Mouse (Mus musculus) limb, embryonic 14.5 days (tissue): ENCODE measurements around the gene Trem1. TPM values are rescaled to one million over a fixed set of nuclear protein-coding genes. Genes with fewer than 3 reads are reported as not detected.

Experiments
- ATAC-seq: fragments of 200-750 bp; cut with Nextera tagmentation; 2 replicates; pipeline ENCODE4 v1.8.0; 2017; ENCODE audit warnings: low read depth, moderate number of reproducible peaks, moderate TSS enrichment; ENCODE audit not compliant: low FRiP score
- DNase-seq: peaks from one replicate; pipeline ENCODE4 v3.0.0-alpha.2; 2015; ENCODE audit warnings: low spot score
- H3K27ac ChIP-seq: fragments of 300-500 bp; sonication (generic); replicated peaks from 2 replicates; pipeline ENCODE4 v1.5.1; 2014; ENCODE audit warnings: low read depth, mild to moderate bottlenecking, low read length, moderate library complexity, mixed read lengths
- H3K27me3 ChIP-seq: fragments of 300-500 bp; sonication (generic); 2 replicates; pipeline ENCODE4 v1.6.1; 2014; ENCODE audit warnings: low read length, mixed read lengths; ENCODE audit not compliant: control insufficient read depth, insufficient read depth
- H3K36me3 ChIP-seq: fragments of 300-500 bp; sonication (generic); 2 replicates; pipeline ENCODE4 v1.6.1; 2014; ENCODE audit warnings: mild to moderate bottlenecking, low read length, moderate library complexity, mixed read lengths; ENCODE audit not compliant: control insufficient read depth, insufficient read depth
- H3K4me1 ChIP-seq: fragments of 300-500 bp; sonication (generic); 2 replicates; pipeline ENCODE4 v1.6.1; 2014; ENCODE audit warnings: antibody characterized with exemption, low read length, mixed read lengths; ENCODE audit not compliant: control insufficient read depth, insufficient read depth
- H3K4me2 ChIP-seq: fragments of 300-500 bp; sonication (generic); replicated peaks from 2 replicates; pipeline ENCODE4 v1.6.1; 2014; ENCODE audit warnings: low read depth, mild to moderate bottlenecking, low read length, moderate library complexity; ENCODE audit not compliant: severe bottlenecking
- H3K4me3 ChIP-seq: fragments of 300-500 bp; sonication (generic); replicated peaks from 2 replicates; pipeline ENCODE4 v1.5.1; 2014; ENCODE audit warnings: low read length
- H3K9ac ChIP-seq: fragments of 300-500 bp; sonication (generic); 2 replicates; pipeline ENCODE4 v1.6.1; 2014; ENCODE audit warnings: mild to moderate bottlenecking, low read depth, low read length, moderate library complexity; ENCODE audit not compliant: severe bottlenecking
- H3K9me3 ChIP-seq: fragments of 300-500 bp; sonication (generic); 2 replicates; pipeline ENCODE4 v1.6.1; 2016; ENCODE audit warnings: low read length; ENCODE audit not compliant: control insufficient read depth
- POLR2A ChIP-seq: fragments of 200-500 bp; IDR thresholded peaks from 2 replicates; pipeline ENCODE4 v1.8.0; 2012; ENCODE audit warnings: inconsistent platforms, mild to moderate bottlenecking, moderate library complexity, borderline replicate concordance; ENCODE audit not compliant: insufficient read depth, insufficient read length; ENCODE audit errors: extremely low read depth
- WGBS: fragments of 180-500 bp; shearing (Covaris S2); extraction: QIAGEN DNeasy Blood & Tissue Kit; methylation state at CpG from one replicate; pipeline ENCODE4 v1.1.7; 2014; 5-methylcytosine and 5-hydroxymethylcytosine counted together
- polyA plus RNA-seq, 2 experiments: library from polyadenylated mRNA; depleted of rRNA in 1 of 2; stranded (reverse) in 1 of 2; unstranded in 1 of 2; fragments of >200 nt; fragmentation: Nextera tagmentation in 1 of 2; extraction: Ambion mirVana in 1 of 2; gene quantifications; 2 replicates each; pipeline versions ENCODE4 v1.2.1 to v1.2.3; 2012 to 2014

Gene Trem1
- polyA plus RNA-seq, 2 experiments = 0.01 to 0.08 TPM

DNA sequence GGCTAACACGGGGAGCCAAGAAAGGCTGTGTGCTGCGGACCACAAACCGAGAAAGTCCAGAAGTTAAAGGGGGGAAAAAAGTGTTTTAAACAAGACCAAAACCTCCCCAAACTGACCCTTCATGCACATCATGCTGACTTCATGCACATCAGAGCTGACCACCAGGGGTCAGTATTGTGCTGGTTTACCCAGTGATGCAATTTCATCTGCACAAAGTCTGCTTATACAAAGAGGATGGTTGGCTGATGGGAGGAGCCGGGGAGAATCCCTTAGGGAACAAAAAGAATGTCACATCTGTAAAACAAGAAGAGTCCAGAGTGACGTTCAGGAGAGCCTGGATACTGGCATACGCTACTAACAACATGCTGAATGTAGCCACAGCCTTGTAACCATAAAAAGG lies 42.3 kb downstream of the Trem1 start:
- no peak overlapping the region for H3K4me2 ChIP-seq
- DNase-seq = peak; percentile 77
- TF ChIP-seq POLR2A = peak; percentile 10; the same call in 1 of the 2 replicates
- no peaks in the 10 kb centered on the region for H3K9me3 ChIP-seq
- no peaks in the 10 kb centered on the region for H3K27me3 ChIP-seq
- peak; percentile 62; the same call in 1 of the 2 replicates for ATAC-seq
- no peaks in the 10 kb centered on the region for H3K36me3 ChIP-seq
- H3K4me3 ChIP-seq = no peak overlapping the region
- no peak overlapping the region for H3K27ac ChIP-seq
- WGBS = 29% methylated on average over 6 of the region's 6 CpGs
- no peaks in the 10 kb centered on the region for H3K4me1 ChIP-seq
- H3K9ac ChIP-seq = no peak overlapping the region

DNA sequence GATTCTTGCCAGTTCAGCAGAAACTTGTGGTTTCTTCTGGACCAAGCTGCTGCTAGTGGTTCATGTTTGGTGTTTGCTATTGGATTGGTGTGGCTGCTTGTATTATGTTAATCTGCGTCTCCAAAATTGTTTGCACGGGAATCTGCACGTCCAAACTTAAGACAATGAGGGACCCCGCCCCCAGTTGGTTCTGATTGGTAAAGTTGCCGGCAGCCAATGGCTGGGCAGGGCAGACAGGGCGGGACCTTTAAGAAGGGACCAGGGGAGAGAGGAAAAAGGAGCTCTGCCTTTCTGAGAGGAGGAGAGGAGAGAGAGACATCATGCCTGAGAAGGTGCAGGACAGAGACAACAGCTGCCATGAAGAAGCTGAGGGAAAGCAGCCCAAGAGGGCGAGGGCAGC lies 43.2 kb downstream of the Trem1 start:
- H3K36me3 ChIP-seq = no peaks in the 10 kb centered on the region
- 62% methylated on average over 7 of the region's 7 CpGs for WGBS
- TF ChIP-seq POLR2A = no peak
- H3K4me1 ChIP-seq = peaks cover 3% of the 10 kb centered on the region; the same call in 1 of the 2 replicates
- ATAC-seq (no peak), DNase-seq (no peak)
- no peak overlapping the region for H3K4me3 ChIP-seq
- H3K27ac ChIP-seq = no peak overlapping the region
- no peak overlapping the region for H3K4me2 ChIP-seq
- no peaks in the 10 kb centered on the region for H3K9me3 ChIP-seq
- no peaks in the 10 kb centered on the region for H3K27me3 ChIP-seq
- H3K9ac ChIP-seq = no peak overlapping the region

- H3K4me3 ChIP-seq = no peak overlapping the region
Observed at GRCm38 (mm10) chr17:48278381-48278780, 45.8 kb downstream of the Trem1 start.

GRCm38 (mm10) chr17:48279002-48279401 lies 46.4 kb downstream of the Trem1 start:
- Histone ChIP-seq H3K27ac (no peak overlapping the region), H3K36me3 (no peaks in the 10 kb centered on the region), H3K9me3 (no peaks in the 10 kb centered on the region), H3K4me2 (no peak overlapping the region), H3K4me3 (no peak overlapping the region), H3K27me3 (no peaks in the 10 kb centered on the region), H3K4me1 (peaks cover 9% of the 10 kb centered on the region), H3K9ac (no peak overlapping the region)
- DNase-seq = no peak
- no peak for TF ChIP-seq POLR2A
- WGBS = 75% methylated on average over 4 of the region's 4 CpGs
- ATAC-seq = no peak

More at GRCm38 (mm10) chr17:48278381-48278780, 45.8 kb downstream of the Trem1 start:
- no peak overlapping the region for H3K4me2 ChIP-seq
- no peak overlapping the region for H3K9ac ChIP-seq
- no peak for ATAC-seq
- no peaks in the 10 kb centered on the region for H3K27me3 ChIP-seq
- H3K36me3 ChIP-seq = no peaks in the 10 kb centered on the region
- no peak overlapping the region for H3K27ac ChIP-seq
- TF ChIP-seq POLR2A = no peak
- H3K9me3 ChIP-seq = no peaks in the 10 kb centered on the region
- peaks cover 9% of the 10 kb centered on the region for H3K4me1 ChIP-seq
- no peak for DNase-seq

GRCm38 (mm10) chr17:48280943-48281738 lies 48.6 kb downstream of the Trem1 start:
- Histone ChIP-seq H3K4me3 (peak overlapping the region; percentile 31), H3K27ac (peak overlapping the region; percentile 39; the same call in 1 of the 2 replicates), H3K4me1 (peaks cover 9% of the 10 kb centered on the region), H3K27me3 (no peaks in the 10 kb centered on the region), H3K9me3 (no peaks in the 10 kb centered on the region), H3K9ac (peak overlapping the region; percentile 45), H3K4me2 (peak overlapping the region; percentile 43), H3K36me3 (no peaks in the 10 kb centered on the region)
- TF ChIP-seq POLR2A = no peak
- WGBS = 25% methylated on average over 18 of the region's 18 CpGs
- ATAC-seq (peak; percentile 63), DNase-seq (peak; percentile 21)
